Mouse (Mus musculus) embryo, embryonic 10.5 days (tissue): ENCODE measurements at regions not wholly inside any gene's neighbourhood (a gene's known extent, or its start where the extent isn't known, plus 50 kb on each side); places are given as distances from the start of the nearest gene placed in this dataset.
"Not testable (repeated sequence)": the region's sequence is repeated elsewhere in the genome, so short reads cannot be mapped to it uniquely, and the experiment has no call there.

Experiments used
- DNase-seq: peaks from one replicate; pipeline ENCODE4 v3.0.0-alpha.2; 2015; ENCODE audit warnings: low spot score

DNA sequence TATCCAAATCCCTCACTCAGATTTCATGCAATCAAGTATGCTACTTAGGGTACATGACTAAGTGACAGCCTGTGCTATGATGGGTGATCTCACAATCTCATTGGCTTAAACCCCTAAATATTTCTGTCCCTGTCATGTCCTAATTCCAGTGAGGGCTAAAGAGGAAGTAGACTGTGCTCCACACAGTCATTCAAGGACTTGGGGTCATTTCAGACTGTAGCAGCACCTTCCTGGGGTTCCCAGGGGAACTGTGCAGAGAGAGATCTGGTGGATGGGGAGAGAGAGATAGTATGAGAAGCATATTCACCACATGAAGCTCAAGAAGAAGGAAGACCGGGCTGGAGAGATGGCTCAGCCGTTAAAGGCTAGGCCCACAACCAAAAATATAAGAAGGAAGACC lies 100.7 kb downstream of the H2al2a start:
- no peak for DNase-seq

- DNase-seq: not testable (repeated sequence)
These were observed 104.1 kb downstream of the H2al2a start for GRCm38 (mm10) chr2:17892661-17893060.

DNA sequence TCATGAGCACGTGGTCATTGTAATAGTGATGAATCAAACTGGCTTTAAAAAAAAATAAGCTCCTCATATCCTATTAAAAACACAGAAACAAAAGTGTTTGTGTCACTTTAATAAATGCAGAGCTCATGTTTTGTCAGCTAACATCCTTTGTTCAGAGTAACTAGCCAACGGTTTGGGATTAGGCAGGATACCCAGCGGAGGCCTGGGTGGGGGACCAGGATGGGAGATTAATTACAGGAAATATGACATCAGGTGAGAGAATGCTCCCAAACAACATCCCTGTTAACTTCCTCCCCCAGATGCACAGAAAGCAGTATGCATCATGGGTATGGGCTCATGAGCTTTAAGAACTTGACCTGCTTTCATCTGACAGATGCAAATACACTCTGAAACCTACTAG lies 109.1 kb downstream of the H2al2a start:
- DNase-seq: no peak

DNA sequence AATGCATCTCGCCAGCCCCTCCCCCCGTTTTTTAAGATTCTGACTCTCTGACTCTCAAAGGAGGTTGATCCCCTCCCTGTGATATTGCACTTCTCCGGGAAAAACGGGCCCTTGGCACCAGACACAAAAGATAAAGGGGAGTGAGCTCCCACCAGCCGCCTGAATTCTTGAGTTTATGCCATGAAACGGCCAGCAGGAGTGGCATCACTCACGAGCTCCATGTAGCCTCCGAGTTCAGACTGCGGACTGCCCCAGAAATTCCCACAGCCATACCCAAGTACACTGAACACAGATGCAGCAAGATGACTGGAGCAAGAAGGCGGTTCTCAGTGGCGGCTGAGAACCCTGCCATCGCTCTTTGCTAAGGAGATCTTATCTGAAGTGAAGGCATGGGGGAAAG lies 114.4 kb downstream of the H2al2a start:
- no peak for DNase-seq

DNA sequence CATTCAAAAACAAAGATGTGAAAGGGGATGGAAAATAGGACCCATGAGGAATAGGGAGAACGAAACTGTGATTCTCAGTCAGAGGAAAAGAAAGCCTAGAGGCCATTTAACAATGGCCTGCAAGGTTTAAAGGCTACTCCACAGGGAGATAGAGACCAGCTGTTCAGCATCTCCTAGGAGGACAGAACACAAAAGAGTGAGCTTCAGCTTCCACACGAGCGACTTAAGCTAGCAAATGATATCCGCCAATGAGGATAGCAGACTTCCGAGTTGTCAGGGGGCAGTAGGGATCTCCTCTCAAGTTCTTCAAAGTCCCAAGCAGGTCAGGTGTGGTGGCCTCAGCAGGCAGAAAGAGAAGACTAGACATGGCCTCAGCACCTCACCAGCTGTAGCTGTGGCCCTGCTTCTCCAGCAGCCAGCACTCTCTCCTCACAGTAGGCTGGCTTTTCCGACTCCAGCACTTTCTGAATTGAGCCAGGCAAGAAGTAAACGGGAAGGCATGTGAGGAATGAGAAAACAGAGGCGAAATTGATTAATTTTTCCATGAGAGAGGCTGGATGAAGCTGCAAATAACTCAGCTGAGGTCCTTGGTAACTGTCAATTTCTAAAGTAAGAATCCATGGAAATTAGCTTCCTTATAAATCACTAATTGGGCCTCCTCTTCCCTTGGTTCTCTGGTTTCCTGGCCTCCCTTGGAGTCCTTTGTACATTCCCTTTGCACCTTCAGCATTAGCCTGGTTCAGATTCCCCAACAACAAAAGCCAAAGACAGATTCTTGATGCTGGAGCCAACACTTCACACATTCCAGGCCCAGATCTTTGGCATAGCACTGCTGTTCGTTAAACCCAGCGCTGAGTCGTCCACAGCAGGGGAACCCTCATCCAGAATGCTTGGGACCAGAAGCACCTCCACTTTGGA lies 115.7 kb downstream of the H2al2a start:
- DNase-seq: peak; percentile 32

- no peak for DNase-seq
These were observed 118.9 kb downstream of the H2al2a start for GRCm38 (mm10) chr2:17877901-17878300.

DNA sequence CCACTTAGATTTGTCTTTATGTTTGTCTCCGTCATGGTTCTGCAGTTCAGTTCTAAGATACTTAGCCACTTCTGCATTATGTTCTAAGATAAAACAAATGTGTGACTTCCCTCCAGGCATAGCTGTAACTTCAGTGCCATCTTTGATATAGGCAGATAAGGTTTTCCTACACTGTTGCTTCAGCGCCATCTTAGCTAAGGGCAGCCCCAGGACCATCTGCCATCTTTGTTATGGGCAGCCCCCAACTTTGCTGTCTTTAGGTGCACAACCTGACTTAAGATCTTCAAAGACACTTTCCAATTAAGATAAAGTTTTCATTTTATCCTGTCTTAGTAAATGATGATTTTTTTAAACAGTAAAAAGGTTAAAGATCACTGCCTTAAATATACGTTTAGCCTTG lies 119.8 kb downstream of the H2al2a start:
- no peak for DNase-seq

DNA sequence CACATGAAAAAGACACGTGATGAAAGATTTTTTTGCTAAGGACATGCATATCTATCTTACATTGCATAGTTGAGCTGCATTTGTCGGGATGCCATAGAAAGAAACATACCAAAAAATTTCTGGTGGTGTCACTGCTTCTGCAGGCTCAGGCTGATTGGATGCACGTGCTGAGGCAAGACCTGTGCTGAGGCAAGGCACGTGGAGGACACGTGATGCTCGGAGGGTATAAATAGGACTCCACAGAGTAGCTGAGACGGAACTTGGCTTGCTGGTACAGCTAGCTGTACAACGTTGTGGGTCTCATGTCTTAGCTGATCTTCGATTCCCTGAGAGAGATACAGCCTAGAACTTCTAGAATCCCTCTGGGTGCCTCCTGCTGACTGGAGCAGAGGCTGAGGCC lies 120.6 kb downstream of the H2al2a start:
- no peak for DNase-seq

- no peak for DNase-seq
These were observed 126.2 kb downstream of the H2al2a start for GRCm38 (mm10) chr2:17870562-17870961.

DNA sequence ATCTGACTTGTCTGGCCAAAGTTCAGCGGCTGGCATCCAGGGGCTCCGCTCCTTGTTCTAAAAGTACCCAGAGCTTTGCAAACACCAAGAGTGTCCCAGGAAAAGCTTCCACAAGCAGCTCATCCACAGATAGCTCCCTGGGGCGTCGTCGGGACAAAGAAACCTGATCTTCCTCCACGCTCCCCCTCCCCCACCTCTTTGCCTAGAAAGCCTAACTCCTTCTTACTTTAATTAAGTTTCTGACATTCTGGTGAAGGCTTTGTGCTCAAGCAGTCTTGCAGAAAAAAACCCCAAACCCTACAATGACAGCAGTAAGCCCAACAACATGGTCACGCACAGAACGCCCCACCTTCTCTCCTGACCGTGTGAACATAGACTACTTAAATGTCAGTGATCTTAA lies 128.6 kb downstream of the H2al2a start:
- DNase-seq: peak; percentile 76

- DNase-seq: no peak
These were observed 129.4 kb downstream of the H2al2a start for GRCm38 (mm10) chr2:17867341-17867740.

- DNase-seq: peak; percentile 74
These were observed 130.7 kb upstream of the Nebl start for GRCm38 (mm10) chr2:17861765-17862495.

DNA sequence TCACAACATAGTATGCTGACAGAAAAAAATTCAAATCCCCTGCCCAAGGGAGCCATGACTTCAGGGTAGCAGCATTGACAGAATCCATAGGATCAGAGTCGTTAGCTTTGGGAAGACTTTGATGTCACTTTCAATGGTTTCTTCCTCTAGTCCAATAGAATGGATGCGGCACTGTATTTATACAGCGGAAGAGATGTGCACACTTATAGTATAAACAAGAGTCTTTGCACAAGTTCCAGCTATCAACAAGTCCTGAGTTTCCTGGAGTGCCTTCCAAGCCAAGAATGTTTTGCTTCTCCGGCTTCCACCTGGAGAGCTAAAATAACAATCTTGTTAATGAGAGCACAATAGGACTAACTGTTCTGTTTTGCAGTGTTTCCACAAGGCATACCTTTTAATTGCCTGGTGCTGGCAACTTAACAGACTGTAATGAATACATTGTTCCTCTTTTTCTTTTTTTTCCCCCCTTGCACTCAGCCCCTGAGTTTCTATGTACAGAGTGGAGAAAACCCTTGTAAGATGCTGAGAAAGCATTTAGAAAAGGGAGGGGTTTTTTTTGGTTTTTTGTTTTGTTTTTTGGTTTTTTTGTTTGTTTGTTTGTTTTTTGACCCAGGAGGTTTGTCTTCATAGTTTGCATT lies 129.8 kb upstream of the Nebl start:
- DNase-seq: no peak

DNA sequence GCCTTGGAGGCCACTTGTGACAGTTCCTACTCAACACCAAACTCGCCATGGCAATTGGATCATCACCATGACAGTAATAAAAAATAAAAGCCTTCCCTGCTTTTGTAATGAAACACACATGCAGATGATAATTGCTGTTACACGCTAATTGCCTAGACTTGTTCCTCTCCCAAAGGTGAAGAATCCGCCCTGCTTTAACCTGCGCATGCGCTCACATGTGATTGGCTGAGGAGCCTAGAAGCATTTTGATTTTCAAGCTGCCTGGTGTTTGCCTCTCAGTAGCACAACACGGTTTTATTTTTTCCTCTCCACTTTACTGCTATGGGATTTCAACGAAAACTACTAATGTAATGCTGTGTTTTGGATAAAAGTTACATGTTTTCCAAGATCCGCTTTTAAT lies 128.0 kb upstream of the Nebl start:
- DNase-seq: no peak

DNA sequence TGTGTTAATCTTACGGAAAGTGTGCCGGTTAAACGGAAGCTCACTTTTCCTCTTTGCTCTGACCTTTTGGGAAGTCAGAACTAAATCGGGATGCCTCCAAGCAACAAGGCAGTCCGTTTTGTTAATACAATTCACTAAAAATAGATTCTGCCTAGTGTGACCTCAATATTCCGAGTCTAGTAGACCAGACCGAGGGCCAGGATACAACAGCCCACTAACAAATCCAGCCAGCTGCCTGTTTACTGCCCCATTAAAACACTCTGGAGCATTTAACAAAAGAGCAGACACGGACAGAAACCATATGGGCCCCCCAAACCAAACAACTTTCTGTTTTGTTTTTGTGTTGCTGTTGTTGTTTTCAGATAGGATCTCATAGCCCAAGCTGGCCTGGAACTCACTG lies 127.1 kb upstream of the Nebl start:
- no peak for DNase-seq

GRCm38 (mm10) chr2:17855566-17856264 lies 124.5 kb upstream of the Nebl start:
- DNase-seq: no peak

GRCm38 (mm10) chr2:17854088-17854487 lies 122.8 kb upstream of the Nebl start:
- DNase-seq: no peak

DNA sequence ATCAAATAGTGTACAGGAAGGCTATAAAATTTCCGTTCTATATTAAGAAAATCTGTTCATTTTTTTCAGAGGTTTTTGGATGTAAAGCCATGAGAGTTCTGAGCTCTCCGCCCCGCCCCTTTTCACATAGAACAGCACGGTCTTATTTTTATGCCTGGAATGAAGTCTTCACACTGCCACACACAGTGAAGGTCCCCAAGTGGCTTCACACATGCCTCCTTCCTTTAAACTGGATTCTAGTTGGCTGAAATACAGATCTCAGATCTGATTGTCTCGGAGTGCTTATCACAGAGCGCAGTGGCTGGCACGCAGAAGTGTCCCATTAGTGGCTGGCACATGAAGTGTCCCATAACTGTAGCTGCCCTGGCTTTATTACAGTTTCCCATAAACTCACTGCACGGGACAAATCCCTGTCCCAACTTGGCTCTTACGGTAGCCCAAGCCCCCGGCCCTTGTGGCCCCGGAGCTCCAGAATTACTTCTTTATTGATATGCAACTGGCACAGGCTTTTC lies 122.3 kb upstream of the Nebl start:
- DNase-seq: no peak

GRCm38 (mm10) chr2:17852740-17853499 lies 121.7 kb upstream of the Nebl start:
- no peak for DNase-seq

GRCm38 (mm10) chr2:17850741-17851140 lies 119.5 kb upstream of the Nebl start:
- no peak for DNase-seq

DNA sequence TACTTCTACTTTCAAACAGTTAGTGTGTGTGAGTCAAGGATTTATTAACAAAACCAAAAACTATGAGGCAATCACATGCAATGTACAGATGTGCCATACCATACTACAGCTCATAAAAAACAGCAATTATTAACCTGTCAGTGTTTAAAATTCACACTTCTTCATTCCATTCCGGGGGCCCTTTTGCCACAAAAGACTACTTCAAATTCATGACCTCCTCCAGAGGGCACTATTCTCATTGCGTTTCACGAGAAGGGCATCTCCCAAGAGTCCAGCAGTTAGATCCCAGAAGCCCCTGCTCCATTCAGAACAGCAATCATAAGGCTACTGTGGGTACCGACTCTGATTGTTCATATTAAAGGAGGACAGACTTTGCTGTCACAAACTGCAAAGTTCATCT lies 118.0 kb upstream of the Nebl start:
- DNase-seq: peak; percentile 54
